Mouse (Mus musculus): ENCODE measurements around the gene Slc25a44.
"Not testable (repeated sequence)": the region's sequence is repeated elsewhere in the genome, so short reads cannot be mapped to it uniquely, and the experiment has no call there.

GRCm38 (mm10) chr3:88381389-88382315 is 43.3 kb downstream of the Slc25a44 start:
- not testable (repeated sequence) for TF ChIP-seq MAFK (IDR thresholded peaks at IDR 0.05; ENCODE audit: insufficient read depth, low read depth, low read length); ZC3H11A (IDR thresholded peaks at IDR 0.05; ENCODE audit: borderline replicate concordance, low read depth, low read length); HCFC1 (IDR thresholded peaks at IDR 0.05; ENCODE audit: borderline replicate concordance, insufficient read depth, low read length)

Data from ES-E14 (cell line).